Mouse (Mus musculus) erythroblast, adult 5-6 weeks (primary cell): ENCODE results near the gene Mterf1b. TPM values are rescaled to one million over a fixed set of nuclear protein-coding genes. Genes with fewer than 3 reads are reported as not detected.
"Not testable (repeated sequence)": the region's sequence is repeated elsewhere in the genome, so short reads cannot be mapped to it uniquely, and the experiment has no call there.

Experiments
- ATAC-seq: replicated peaks from 2 replicates; pipeline ENCODE4 v1.8.0; 2016; ENCODE audit warnings: moderate number of reproducible peaks, mild to moderate bottlenecking, moderate TSS enrichment, inconsistent platforms; ENCODE audit not compliant: poor library complexity, low FRiP score, severe bottlenecking
- total RNA-seq, 2 experiments: library from RNA; stranded (forward) in 1 of 2; stranded (reverse) in 1 of 2; fragments of 150-400 nt in 1 of 2; fragments of 200-764, 138-1000 nt in 1 of 2; gene quantifications; 2 replicates each; pipeline versions ENCODE4 v1.2.3 to v1.2.4; 2015 to 2017; ENCODE audit warnings: low replicate concordance in 2 of 2

Gene Mterf1b
- total RNA-seq (2015; ENCODE audit: low replicate concordance) (8.8 TPM in 1 of 2 replicates, not detected in the other), total RNA-seq (2017; ENCODE audit: low replicate concordance) (3.5 TPM in 2 replicates)

- peak; percentile 100 for ATAC-seq
These were observed at the start of gene Mterf1b for GRCm38 (mm10) chr5:4191671-4192480. Mterf1b (plus strand) TSS chr5:4192367.

- not testable (repeated sequence) for ATAC-seq
These were observed 32.6 kb upstream of the Mterf1b start for GRCm38 (mm10) chr5:4159418-4160071.

- ATAC-seq: no peak
These were observed 30.6 kb upstream of the Mterf1b start for GRCm38 (mm10) chr5:4161554-4161953.

- ATAC-seq: no peak
These were observed 29.7 kb upstream of the Mterf1b start for GRCm38 (mm10) chr5:4162461-4162860.

- not testable (repeated sequence) for ATAC-seq
These were observed 24.2 kb upstream of the Mterf1b start for GRCm38 (mm10) chr5:4167813-4168529.

- not testable (repeated sequence) for ATAC-seq
These were observed 23.6 kb upstream of the Mterf1b start for GRCm38 (mm10) chr5:4168530-4168926.

- ATAC-seq: not testable (repeated sequence)
These were observed 15.7 kb upstream of the Mterf1b start for GRCm38 (mm10) chr5:4176421-4176820.

- no peak for ATAC-seq
These were observed 12.8 kb upstream of the Mterf1b start for GRCm38 (mm10) chr5:4179364-4179763.

- no peak for ATAC-seq
These were observed 5.4 kb upstream of the Mterf1b start for GRCm38 (mm10) chr5:4186815-4187214.

- ATAC-seq: not testable (repeated sequence)
These were observed 497 bp downstream of the Mterf1b start for GRCm38 (mm10) chr5:4192481-4193246.

- no peak for ATAC-seq
These were observed 1.1 kb downstream of the Mterf1b start for GRCm38 (mm10) chr5:4193247-4193628.

- no peak for ATAC-seq
These were observed 2.0 kb downstream of the Mterf1b start for GRCm38 (mm10) chr5:4194166-4194565.

- ATAC-seq: no peak
These were observed 2.9 kb downstream of the Mterf1b start for GRCm38 (mm10) chr5:4195086-4195485.

GRCm38 (mm10) chr5:4201368-4201767, 9.2 kb downstream of the Mterf1b start:
- no peak for ATAC-seq

GRCm38 (mm10) chr5:4202276-4202810, 10.2 kb downstream of the Mterf1b start:
- ATAC-seq: not testable (repeated sequence)

- not testable (repeated sequence) for ATAC-seq
These were observed 17.9 kb downstream of the Mterf1b start for GRCm38 (mm10) chr5:4210082-4210481.

GRCm38 (mm10) chr5:4221309-4221708, 29.1 kb downstream of the Mterf1b start:
- no peak for ATAC-seq

GRCm38 (mm10) chr5:4221981-4222623, 29.9 kb downstream of the Mterf1b start:
- no peak for ATAC-seq

- no peak for ATAC-seq
These were observed 40.0 kb downstream of the Mterf1b start for GRCm38 (mm10) chr5:4232163-4232562.
